Mouse (Mus musculus): ENCODE results near the gene Plk5.
A peak's percentile ranks its signal among the peaks of the same experiment; 100 is the strongest.
"Not testable (repeated sequence)": the region's sequence is repeated elsewhere in the genome, so short reads cannot be mapped to it uniquely, and the experiment has no call there.

Plk5 gene

DNA sequence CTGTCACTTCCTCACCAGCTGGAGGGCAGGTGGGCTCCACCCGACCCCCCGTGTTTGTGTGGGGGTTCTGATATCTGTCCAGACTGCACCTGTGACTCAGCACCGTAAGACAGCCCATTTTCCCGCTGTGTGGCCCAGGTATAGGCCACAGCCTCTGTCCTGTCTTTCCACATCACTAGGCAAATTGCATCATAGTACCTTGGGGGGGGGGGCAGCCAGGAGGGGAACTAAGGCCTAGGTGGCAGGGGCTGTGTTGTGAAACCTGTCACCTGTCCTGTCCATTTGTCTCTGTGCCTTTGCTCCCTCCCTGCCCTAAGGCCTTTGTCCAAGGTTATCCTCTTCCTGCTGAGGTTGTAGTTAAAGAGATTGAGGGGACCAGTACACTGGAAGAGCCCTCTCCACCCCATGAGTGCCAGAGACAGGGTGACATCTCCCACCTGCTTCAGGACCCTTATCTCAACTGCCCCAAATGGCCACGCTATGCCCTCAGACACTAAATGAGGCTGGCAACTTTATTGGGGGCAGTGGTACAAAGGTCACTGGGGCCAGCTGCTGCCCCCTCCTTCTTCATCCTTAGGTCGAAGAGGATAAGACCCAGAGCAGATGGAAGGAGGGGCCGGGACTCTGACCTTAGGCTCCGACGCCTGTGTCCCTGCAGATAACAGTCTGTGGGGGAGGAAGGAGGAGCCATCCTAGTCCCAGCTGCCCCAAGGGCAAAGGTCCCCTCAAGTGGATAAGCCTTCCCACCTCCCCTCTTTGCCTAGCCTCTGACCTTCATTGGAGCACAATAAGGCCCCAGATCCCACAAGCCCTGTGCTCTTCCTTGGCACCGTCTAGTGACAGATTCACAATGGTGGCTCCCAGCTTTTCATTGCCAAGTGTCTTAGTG lies 24.4 kb upstream of the Plk5 start:
- DNase-seq = peak; percentile 47

DNA sequence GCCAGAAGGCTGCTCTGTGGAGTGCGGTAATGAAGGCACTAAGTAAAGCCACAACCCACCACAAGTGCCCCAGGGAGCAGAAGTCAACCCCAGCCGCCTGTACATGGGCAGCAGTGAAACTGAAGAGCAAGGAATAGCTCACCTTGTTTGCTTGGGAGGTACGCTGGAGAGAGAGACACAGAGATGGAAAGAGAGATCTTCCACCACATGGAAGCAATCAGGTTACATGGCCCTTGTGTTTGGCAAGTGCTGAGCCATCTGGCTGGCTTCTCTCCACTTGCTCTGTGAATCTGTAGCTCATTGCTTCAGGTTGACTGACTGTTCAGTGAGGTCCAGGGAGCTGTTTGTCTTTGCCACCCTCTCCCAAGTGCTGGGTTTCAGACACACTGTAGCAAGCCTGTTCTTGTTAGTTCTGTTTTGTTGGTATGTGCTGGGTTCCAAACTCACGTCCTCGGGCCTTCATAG lies 23.7 kb upstream of the Plk5 start:
- no peak for DNase-seq

DNA sequence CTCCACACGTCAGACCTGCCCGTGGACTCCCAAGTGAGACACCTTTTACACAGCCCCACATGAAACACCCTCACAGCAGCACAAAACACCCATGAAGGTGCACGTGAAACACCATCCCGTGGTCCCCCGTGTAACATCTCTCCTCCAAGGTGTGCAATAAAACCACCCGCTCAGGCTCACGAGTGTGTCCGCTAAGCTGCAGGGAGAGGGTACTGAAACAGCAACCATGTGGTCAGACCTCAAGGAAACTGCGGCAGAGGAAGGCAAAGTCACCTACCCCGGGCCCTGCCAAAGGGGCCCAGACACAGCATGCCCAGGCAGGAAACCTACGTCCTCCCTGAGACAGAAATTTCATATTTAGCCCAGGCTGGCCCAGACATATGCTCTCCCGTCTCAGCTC lies 20.0 kb upstream of the Plk5 start:
- DNase-seq = no peak

DNA sequence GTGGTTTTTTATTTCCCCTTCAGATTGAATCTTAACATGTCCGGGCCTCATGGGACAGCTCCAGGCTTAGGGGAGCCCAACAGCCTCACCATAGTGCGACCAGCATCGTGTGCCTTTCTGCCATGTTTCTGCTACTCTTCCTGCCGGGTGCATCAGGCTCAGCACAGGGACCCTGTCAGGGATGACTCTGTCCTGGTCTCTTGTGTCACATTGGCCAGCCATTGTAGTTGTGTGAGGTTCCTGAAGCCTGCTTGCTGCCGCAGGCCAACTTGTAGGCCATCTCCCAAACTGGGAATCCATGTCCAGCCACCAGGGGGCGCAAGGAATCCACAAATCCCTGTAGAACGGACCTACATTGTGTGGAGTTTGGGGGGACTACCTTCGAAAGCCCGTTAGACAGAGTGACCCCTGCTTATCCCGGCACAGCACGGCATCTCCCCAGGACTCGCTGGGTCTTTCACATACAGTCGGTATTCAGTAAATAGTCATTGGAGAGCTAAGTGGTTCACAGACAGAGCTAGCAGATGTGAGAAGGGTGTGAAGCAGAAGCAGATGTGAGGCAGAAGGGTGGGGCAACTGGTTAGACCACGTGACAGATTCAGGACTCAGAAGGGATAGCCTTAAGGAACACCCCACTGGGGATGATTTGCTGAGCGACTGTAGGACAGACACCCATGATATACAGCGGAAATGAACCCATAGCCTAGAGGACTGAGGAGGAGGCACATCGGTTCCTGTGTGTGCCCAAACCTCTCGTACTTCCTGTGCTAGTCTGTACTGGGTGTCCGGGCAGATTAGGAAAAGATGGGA lies 16.1 kb upstream of the Plk5 start:
- DNase-seq = peak; percentile 73

DNA sequence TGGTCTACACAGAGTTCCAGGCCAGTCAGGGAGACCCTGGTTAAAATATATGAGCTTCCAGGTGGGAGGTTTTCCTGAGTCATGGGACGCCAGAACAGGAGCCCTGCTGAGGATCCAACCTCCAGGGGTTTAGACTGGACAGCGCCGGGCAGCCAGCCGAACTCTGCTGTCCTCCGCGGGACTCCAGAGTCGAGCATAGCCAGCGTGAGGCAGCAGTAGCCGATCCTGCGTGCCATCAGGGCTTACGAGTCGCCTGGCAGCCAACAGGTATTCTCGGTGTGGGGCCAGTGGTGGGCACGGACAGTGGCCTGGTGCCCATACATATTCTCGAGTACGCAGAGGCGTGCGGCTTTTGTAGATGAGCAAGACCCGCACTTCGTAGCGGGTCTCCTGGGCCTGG lies 15.2 kb upstream of the Plk5 start:
- no peak for DNase-seq

DNA sequence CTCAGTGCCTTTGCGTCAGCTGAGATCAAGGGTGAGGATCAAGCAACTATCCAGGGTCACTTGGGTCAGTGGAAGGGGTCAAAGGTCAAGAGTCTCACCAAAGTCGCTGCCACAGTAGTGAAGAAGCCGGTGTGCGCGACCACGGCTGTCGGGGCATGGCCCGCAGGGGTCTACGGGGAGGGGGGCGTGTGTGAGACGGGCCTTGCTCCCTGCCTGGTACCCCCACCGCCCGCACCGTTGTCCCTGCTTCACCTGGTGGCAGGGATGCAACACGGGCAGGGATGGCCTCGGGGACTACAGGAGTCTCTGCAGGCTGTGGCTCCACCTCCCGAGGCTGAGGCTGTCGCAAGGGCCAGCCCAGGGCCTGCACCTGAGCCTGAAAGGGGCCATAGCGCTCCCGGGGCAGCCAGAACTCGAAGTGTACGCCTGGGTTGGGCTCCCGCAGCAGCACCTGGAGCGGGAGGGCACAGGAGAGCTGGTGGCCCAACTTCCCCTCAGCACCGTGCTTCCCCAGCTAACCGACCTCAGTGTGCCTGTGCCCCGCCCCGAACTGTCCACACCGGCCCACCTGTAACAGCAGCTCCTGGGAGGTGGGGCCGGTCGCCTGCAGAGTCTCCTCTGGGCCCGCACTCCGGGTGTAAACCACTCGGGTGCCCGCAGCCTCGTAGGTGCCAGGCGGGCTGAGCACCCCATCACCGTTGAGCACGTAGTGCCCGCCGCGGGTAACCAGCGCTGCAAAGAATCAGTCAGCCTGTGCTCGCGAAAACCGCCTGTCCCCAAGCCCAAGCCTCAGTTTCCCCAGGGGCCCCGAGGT lies 14.6 kb upstream of the Plk5 start:
- no peak for DNase-seq

DNA sequence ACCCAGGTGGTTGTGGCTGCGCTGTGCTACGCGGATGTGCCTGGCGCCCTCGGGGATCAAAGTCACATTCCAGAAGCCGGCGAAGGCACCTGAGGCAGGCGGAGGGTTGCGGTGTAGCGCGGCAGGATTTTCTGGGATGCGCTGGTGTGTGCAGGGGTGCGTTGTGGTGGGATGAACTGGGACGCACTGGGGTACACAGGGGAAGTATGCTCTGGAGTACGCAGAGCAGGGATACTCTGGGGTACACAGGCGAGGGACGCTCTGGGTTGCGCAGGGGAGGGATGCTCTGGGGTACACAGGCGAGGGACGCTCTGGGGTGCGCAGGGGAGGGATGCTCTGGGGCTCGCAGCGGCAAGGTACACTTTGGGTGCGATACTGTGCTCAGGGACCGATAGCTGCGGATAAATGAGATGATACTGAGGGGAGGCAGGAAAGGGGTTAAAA lies 13.9 kb upstream of the Plk5 start:
- no peak for DNase-seq

DNA sequence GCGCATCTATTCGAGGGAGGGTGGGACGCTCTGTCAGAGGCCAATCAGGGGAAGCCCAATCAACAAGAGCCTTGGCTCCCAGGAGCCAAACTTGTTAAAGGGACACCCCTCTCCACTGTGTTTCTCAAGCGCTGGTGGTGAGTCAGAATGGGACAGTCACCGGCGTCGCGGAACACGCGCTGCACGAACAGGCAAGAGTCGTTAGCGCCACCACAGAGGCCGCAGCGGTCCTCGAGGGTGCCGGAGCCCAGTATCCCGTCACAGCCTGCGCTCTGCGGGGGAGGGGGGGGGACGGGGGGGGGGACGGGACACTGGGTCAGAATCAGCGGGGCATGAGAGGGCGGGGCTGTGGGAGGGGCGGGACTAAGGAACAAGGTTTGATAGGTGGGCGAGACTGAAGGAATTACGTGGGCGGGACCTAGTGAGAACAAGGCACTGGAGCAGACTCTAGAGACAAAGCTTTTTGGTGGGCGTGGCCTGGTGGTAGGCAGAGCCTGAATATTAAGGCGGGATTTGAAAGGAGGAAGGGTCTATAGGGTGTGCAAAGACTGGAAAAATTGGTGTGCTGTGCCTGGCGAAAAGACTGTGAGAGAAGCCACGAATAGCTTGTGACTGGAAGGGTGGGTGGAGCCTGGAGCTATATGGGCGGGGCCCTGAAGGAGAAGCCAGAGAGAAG lies 13.4 kb upstream of the Plk5 start:
- DNase-seq = no peak

DNA sequence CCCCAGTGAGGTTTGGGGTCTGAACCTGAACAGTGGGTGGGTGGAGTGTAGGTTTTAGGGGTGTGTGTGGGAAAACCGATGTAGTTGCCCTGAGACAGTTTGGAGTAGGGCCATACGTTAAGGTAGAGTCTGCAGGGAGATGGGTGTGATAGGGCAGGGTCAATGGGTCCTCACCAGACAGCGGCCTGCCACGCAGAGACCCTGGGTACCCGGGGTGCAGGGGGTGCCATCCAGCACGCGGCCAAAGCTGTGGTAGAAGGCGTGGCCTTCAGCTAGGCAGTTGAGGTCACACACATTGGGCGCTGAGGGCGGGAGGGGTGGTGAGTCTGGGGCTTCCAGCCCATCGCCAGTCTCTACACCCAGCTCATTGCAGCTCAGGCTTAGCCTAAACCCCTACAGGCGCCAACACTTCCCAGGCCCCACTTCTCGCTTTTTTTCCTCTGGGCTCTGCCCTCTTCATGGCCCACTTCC lies 12.8 kb upstream of the Plk5 start:
- no peak for DNase-seq

DNA sequence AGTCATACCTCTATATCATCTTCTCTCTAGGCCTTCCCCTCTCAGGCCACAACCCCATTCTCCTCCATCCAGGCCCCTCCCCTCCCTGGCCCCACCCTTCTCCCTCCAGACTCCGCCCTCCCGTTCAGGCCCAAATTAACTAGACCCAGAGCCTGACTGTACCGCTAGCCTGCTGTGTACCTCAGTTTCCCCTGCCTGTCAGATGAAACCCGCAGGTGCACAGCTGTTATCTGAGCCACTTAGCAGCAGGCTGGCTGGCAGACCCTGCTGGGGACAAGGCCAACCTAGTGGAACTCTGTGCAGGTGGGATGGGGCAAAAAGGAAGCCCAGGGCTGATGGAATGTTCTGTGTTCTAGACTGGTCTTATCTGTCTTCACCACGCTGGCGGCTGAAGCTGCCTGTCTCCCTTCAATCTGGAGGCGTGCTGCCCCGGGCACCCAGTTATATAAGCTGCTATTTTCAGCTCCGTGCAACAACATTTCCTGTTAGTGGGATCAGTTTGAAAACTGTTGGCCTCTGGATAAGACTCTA lies 12.1 kb upstream of the Plk5 start:
- DNase-seq = no peak

DNA sequence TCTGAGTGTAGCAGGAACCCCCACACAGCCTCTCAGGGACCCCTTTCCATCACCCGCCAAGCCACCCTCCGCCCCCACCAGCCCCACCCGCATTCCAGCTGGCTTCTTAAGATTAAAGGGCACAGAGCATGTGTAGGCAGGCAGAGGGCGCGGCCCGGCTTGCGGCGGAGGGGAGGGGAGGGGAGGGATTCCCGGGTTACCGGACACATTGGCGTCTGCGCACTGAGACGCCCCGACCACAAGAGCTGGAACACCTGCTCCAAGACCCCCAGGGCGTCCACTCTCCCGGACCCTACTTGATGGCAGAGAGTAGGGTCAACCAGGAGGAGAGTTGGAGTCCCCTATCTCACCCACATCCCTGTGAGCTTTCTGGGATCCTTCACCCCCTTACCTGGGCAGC lies 11.1 kb upstream of the Plk5 start:
- DNase-seq = no peak

DNA sequence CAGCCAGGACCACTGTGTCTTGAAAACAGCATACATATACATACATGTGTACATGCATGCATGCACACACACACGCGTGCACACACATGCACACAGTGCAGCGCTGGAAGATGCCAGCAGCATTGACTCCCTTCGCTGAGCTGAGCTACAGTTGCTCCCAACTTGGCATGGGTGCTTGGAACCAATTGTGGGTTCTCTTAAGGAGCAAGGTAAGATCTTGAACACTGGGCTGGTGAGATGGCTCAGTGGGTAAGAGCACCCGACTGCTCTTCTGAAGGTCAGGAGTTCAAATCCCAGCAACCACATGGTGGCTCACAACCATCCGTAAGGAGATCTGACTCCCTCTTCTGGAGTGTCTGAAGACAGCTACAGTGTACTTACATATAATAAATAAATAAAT lies 10.3 kb upstream of the Plk5 start:
- DNase-seq = not testable (repeated sequence)

DNA sequence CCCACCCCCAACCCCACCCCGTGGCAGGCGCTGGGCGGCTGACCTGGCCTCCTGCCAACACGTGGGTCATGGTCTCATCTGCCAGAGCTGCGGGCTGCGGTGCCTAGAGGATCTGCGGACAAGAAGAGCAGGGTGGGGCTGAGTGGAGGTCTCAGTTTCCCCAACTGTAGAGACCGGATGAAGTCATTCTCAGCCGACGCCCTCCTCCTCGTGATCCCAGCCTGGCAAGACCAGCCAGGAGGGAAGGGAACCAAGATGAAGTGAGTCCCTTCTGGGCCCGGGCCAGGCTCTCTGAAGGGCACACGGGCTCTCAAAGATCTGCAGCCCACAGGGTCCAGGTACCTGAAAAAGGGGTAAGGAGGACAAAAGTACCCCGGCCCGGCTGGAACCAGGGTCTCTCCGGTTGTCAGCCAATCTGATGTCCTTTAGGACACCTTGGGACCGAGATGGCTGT lies 8.7 kb upstream of the Plk5 start:
- no peak for DNase-seq

DNA sequence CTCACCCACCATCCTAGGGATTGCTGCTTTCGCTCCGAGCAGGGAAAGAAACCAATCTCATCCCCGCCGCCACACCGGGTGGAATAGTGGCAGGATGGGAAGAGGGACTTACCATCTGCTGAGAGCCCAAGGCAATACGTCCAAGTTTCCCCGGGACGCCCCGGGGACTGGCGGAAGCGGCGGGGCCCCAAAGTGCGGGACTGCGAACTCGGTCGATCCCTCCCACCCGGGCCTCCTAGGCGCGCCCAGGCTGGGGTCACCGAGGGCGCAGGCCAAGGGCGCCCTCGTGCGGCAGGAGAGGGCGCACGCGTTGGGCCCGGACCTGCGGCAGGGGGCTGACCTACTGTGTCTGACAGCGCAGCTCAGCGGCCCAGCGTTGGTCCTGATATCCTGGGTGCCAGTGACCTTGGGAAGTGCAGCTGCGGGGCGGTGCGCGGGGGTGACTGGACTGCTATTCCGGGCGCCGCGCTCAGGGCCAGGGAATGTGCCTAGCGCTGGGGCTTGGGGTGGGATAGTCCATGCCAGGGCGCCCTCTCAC lies 7.9 kb upstream of the Plk5 start, which contains the start of gene Adamtsl5:
Gene Adamtsl5, minus strand, starts transcription at position 169 of the 538 bp plus-strand sequence.
- no peak for DNase-seq

DNA sequence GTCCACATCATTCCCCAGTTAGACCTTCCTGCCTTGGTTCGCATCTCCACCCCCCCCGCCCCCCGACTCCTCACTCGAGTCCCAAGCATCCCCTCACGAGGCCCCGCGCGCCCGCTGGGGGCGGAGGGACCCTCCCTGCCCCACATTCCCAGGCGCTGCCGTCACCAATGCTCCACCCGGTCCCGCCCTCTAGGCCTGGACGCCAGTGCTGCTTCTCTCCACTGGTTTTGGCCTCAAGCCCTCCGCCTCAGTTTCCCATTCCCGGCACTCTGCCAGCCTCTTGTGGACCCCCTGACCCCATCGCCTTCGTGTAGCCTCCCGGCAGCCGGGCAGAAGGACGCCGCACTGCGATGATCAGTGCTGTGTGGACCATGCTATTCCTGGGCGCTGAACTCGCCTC lies 7.3 kb upstream of the Plk5 start:
- no peak for DNase-seq

DNA sequence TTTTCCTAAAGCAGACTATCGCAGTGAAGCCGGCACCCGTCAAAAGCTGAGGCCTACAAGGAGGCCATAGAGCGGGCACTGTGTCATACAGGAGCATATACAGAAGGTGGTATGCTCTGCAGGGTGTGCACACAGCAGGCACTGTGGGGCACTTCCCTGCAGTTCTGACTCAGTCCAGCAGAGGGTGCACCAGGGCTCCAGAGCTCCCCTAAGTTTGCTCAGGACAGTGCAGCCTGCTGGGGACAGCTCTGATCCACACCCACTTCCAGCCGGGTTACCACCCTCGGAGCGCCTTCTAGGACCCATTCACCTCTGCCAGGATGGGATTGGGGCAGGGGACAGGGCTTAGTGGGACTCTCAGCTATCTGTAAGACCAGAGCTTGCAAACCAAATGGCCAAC lies 6.0 kb upstream of the Plk5 start:
- DNase-seq = peak; percentile 76

DNA sequence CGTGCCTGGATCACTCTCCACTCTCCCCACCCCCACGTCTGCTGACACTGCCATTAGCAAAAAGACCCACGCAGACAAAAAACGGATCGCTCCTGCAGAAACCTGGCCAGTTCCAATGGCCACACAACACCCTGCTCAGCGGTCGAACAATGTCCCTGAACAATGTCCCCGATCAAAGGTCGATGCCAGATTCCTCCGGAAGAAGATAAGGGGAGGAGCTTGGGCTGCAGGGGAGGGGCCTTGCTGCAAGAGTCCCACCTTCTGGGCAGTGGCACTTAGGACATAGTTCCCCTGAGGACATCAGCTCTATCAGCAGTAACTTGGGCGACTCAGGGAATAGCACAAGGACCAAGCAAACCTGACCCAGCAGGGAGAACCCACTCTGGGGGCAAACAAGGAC lies 4.4 kb upstream of the Plk5 start:
- peak; percentile 70 for DNase-seq

DNA sequence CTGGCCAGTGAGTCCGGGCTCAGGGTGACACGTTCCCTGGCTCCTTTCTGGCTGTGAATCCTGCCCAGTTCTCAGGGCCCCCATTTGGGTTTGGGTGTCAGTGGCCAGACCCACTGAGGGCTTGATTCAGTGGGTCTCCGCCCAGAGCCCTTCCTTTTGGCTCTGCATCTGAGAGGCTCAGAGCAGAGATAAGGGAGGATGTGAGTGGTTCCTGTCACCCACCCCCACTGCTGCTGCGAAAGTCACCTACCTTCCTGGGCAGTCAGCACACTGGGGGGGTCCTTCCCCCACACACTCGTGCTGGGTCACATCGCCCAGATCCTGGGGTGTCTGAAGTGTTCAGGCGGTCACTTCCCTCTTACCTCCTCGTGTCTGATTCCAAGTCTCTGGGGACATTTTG lies 3.5 kb upstream of the Plk5 start:
- DNase-seq = no peak

DNA sequence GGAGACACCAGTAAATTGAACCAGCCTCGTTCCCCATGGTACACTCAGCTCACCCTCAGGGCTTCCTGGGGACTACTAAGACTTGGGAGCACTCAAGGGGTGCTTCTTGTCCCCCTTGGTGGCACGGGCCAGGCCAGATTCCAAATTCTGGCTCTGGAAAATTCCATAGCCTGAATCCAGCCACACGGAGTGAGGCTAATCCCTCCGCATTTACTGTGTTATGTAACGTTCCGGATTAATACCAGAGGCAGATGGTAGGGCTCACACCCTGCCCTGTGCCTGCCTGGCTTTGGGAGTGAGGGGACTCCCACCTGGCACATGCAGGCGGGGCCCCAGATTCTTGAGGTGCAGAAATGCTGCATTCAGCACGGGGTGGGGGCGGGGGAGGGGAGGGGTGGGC lies 828 bp upstream of the Plk5 start:
- no peak for DNase-seq

DNA sequence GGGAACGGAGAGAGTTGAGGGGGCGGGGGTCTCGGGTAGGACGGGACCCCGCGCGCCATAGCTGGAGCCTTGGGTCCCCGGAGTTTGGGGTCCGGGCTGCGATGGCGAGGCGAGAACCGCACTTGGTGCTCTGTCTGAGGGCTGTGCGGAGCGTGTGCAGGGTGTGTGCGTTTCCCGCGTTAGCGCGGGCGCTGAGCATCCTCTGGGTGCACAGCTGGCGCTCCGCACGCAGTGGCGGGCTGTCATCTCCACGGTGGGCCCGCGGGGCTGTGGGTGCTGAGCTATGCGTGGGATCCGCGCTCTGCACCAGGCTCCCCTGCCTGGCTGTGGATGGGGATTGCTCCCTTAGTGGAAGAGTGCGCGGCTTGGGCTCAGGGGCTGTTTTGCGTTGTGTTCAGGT lies 478 bp downstream of the Plk5 start:
- no peak for DNase-seq

DNA sequence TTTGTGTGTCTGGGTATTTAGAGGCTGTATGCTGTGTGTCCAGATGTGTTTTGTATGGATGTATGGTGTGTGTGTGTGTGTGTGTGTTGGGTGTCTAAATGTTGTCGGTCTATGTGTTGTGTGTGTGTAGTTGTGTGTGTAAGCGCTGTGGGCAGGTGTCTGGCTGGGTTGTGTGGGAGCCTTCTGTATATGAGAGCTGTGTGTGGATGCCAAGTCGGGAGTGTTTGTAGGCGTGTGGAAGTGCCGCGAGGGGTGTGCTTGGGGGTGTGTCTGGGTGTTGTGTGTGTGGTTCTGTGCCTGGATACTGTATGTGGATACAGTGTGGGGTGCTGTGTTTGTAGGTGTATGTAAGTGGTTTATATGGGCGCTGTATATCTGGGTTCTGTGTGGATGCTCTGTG lies 1.1 kb downstream of the Plk5 start:
- DNase-seq = no peak

Data from kidney, adult 11 months (tissue).